In the genomic region with DNA sequence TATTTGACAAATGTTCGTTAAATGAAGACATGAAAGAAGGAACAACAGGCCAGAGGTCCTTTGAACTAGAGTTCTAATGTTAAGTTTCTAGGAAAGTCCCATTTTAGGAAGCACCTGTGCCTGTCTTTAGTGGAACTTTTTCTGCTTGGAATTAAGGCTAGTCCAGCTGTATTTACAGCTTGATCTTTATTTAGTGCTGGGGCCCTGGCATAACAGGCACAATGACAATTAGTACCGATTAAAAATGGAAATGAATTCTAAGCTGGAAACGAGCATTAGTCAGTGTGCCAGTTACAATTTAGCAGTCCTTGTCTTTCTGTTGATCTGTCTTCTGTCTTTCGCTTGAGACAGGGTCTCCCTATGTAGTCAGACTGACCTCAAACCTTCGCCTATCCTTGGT, we compare ENCODE assay signal across 22 mouse cellular contexts.
"Had no signal": no experiment of that assay in that cellular context is flagged by ENCODE, and none has a peak within 500 bp of the region (broad histone marks: within the 10 kb centered on the region; RNA-seq: fewer than 3 reads in every experiment).

No protein-coding gene starts in this region.

- H3K9ac ChIP-seq: liver, postnatal 0 days; lung, embryonic 15.5 days; midbrain, embryonic 12.5 days; neural tube, embryonic 13.5 days; neural tube, embryonic 15.5 days; stomach, embryonic 15.5 days had no signal

- H3K4me3 ChIP-seq: lung, embryonic 15.5 days; midbrain, embryonic 12.5 days; myocyte; neural tube, embryonic 13.5 days; neural tube, embryonic 15.5 days; stomach, embryonic 15.5 days had no signal

- H3K9me3 ChIP-seq: lung, embryonic 15.5 days; megakaryocyte, embryonic 14.5 days; midbrain, embryonic 12.5 days; neural tube, embryonic 13.5 days; neural tube, embryonic 15.5 days; stomach, embryonic 15.5 days had no signal

- ATAC-seq: liver, postnatal 0 days; lung, postnatal 0 days; midbrain, embryonic 16.5 days had no signal

- H3K36me3 ChIP-seq: midbrain, embryonic 12.5 days; neural tube, embryonic 13.5 days; neural tube, embryonic 15.5 days; stomach, embryonic 15.5 days had no signal

- H3K4me1 ChIP-seq: midbrain, embryonic 12.5 days; neural tube, embryonic 13.5 days; neural tube, embryonic 15.5 days; stomach, embryonic 15.5 days had no signal

- H3K27me3 ChIP-seq: lung, embryonic 15.5 days; megakaryocyte, embryonic 14.5 days; midbrain, embryonic 12.5 days; neural tube, embryonic 13.5 days; neural tube, embryonic 15.5 days; stomach, embryonic 15.5 days had no signal

- H3K27ac ChIP-seq: lung, embryonic 15.5 days; macrophage; midbrain, embryonic 12.5 days; neural tube, embryonic 13.5 days; neural tube, embryonic 15.5 days; stomach, embryonic 15.5 days; stomach, postnatal 0 days had no signal

- H3K4me2 ChIP-seq: lung, embryonic 15.5 days; midbrain, embryonic 12.5 days; neural tube, embryonic 13.5 days; neural tube, embryonic 15.5 days; stomach, embryonic 15.5 days had no signal

- DNase-seq: liver, postnatal 0 days; lung, adult 2 months; lung, postnatal 14 days; lung, postnatal 36 days; midbrain, embryonic 14.5 days; retina, postnatal 1 day; right cerebral cortex, adult 18-20 months; right cerebral cortex, postnatal 25 days; thymus, adult 2 months; thymus, postnatal 25 days; thymus, postnatal 4 days had no signal
